Mouse (Mus musculus) neutrophil, adult 59 days (primary cell): Measurements from ENCODE around the gene Tmie. TPM values are rescaled to one million over a fixed set of nuclear protein-coding genes. Genes with fewer than 3 reads are reported as not detected.

Experiments
- total RNA-seq, 2 experiments: library from RNA; stranded (reverse); gene quantifications; 1 replicate in 1 of 2; 2 replicates in 1 of 2; pipeline ENCODE4 v1.2.4; 2023

Tmie gene
- total RNA-seq = not detected

GRCm38 (mm10) chr9:110879998-110880561 lies at the start of gene Tmie:
Tmie (minus strand) TSS chr9:110880113.

GRCm38 (mm10) chr9:110916786-110917185 lies 36.9 kb upstream of the Tmie start, which contains the start of gene Fam240a:
Fam240a (minus strand) TSS chr9:110916861.

GRCm38 (mm10) chr9:110879191-110879920 lies 557 bp downstream of the Tmie start, which contains the start of gene Als2cl:
Als2cl (plus strand) TSS chr9:110879870.

GRCm38 (mm10) chr9:110857781-110858472 lies 22.0 kb downstream of the Tmie start, which contains the start of gene Prss50:
Prss50 (plus strand) TSS chr9:110857967.

GRCm38 (mm10) chr9:110844206-110844605 lies 35.7 kb downstream of the Tmie start, which contains the start of gene Prss46:
Prss46 (plus strand) TSS chr9:110844506.

GRCm38 (mm10) chr9:110834411-110834810 lies 45.5 kb downstream of the Tmie start, which contains the start of gene Prss45:
Prss45 (plus strand) TSS chr9:110834588.

GRCm38 (mm10) chr9:110826390-110826789 lies 53.5 kb downstream of the Tmie start, which contains the start of gene Prss43:
Prss43 (plus strand) TSS chr9:110826690.

Other genes with a start within 250 kb of the Tmie start
- gene Nbeal2, start 226.0 kb downstream of the Tmie start, total RNA-seq = 100 to 1,000 TPM; 290 to 330 TPM
- 100 to 1,000 TPM; 147 TPM for gene Ccdc12, start 223.6 kb downstream of the Tmie start, total RNA-seq
- gene Myl3, start 138.3 kb downstream of the Tmie start, total RNA-seq = not detected
- under 1 TPM; 0.44 to 0.56 TPM for gene Pth1r, start 133.0 kb downstream of the Tmie start, total RNA-seq
- not detected for gene Prss42, start 81.9 kb downstream of the Tmie start, total RNA-seq
- not detected for gene Prss44, start 66.1 kb downstream of the Tmie start, total RNA-seq
- not detected for gene Prss43, start 53.4 kb downstream of the Tmie start, total RNA-seq
- gene Prss45, start 45.5 kb downstream of the Tmie start, total RNA-seq = not detected
- not detected for gene Prss46, start 35.6 kb downstream of the Tmie start, total RNA-seq
- gene Prss50, start 22.1 kb downstream of the Tmie start, total RNA-seq = 1 to 10 TPM in 1 of 2 experiments, not detected in 1; 2.2 TPM
- gene Als2cl, start 243 bp downstream of the Tmie start, total RNA-seq = 1 to 10 TPM in 1 of 2 experiments, under 1 TPM in 1; 0.60 to 2.2 TPM
- not detected for gene Fam240a, start 36.7 kb upstream of the Tmie start, total RNA-seq
- gene Tdgf1, start 66.0 kb upstream of the Tmie start, total RNA-seq = not detected
- not detected for gene Lrrc2, start 71.4 kb upstream of the Tmie start, total RNA-seq
- not detected for gene Rtp3, start 110.5 kb upstream of the Tmie start, total RNA-seq
- gene Ltf, start 139.2 kb upstream of the Tmie start, total RNA-seq = over 10,000 TPM in 1 of 2 experiments, 1,000 to 10,000 TPM in 1; 9,814 to 12,462 TPM
- gene Ccrl2, start 177.4 kb upstream of the Tmie start, total RNA-seq = 100 to 1,000 TPM; 102 to 151 TPM
- gene Lrrfip2, start 237.5 kb upstream of the Tmie start, total RNA-seq = 100 to 1,000 TPM in 1 of 2 experiments, 10 to 100 TPM in 1; 96.5 to 107 TPM